Mouse (Mus musculus) embryo, embryonic 11.5 days (tissue): ENCODE results near the gene Myh14.
A peak's percentile ranks its signal among the peaks of the same experiment; 100 is the strongest.

Experiments
- DNase-seq: peaks from one replicate; pipeline ENCODE4 v3.0.0-alpha.2; 2012; ENCODE audit warnings: low read depth, low spot score

Gene Myh14

DNA sequence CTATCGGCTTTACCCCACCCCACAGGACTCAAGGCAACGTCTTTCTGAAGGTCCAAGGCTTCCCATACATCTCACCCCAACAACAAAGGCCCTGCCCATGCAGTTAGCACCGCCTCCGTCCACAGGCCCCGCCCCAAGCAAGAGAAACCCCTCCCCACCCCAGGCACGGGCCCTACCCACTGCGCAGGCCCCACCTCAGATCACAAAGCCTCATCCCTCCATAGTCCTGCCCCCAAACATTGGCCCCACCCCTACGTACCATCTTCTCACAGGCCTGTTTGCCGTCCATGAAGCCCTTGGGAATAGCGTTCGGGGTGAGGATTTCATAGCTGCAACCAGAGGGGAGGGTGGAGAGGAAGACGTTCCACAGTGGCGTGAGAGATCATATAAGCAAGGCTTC is 38.0 kb downstream of the Myh14 start:
- DNase-seq, result no peak

DNA sequence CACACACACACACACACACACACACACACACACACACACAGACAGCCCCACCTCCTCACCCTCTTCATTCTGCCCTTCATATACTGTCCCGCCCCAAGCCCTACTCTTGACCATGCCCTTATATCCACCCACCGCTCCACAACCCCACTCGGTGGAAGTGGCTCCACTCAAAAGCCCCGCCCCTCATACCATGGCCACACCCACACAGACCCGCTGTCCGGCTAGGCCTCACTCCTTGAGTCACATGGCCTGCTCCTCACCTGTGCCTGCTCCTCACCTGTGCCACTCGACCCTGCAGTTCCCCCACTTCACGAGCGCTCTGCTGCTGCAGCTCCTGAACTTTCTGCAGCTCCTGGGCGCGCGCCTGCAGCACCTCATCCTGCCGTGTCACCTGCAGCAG is 40.2 kb downstream of the Myh14 start:
- no peak for DNase-seq

- no peak for DNase-seq
These were observed 42.1 kb downstream of the Myh14 start for GRCm38 (mm10) chr7:44628402-44629034.

- no peak for DNase-seq
These were observed 43.7 kb downstream of the Myh14 start for GRCm38 (mm10) chr7:44626966-44627365.

GRCm38 (mm10) chr7:44626068-44626385 is 44.6 kb downstream of the Myh14 start:
- DNase-seq, result no peak

GRCm38 (mm10) chr7:44625241-44626067 is 45.2 kb downstream of the Myh14 start:
- DNase-seq, result no peak

DNA sequence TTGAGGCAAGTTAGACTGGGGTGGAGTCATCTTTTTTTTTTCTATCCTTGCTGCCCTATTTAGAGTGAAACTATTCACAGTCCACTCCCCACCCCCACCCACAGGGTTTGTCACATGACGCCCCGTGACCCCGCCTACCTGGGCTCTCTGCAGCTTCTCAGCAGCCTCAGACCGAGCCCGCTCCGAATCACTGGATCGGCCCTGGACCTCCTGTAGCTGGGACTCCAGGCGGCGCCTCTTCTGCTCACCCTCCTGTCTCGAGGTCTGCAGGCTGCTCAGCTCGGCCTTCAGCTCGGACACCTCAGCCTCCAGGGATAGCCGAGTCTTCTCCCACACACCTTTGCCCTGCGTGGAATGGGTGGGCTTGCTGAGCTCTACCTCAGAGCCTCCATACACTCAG is 45.8 kb downstream of the Myh14 start:
- no peak for DNase-seq

- DNase-seq, result no peak
These were observed 46.2 kb downstream of the Myh14 start for GRCm38 (mm10) chr7:44624543-44624826.

DNA sequence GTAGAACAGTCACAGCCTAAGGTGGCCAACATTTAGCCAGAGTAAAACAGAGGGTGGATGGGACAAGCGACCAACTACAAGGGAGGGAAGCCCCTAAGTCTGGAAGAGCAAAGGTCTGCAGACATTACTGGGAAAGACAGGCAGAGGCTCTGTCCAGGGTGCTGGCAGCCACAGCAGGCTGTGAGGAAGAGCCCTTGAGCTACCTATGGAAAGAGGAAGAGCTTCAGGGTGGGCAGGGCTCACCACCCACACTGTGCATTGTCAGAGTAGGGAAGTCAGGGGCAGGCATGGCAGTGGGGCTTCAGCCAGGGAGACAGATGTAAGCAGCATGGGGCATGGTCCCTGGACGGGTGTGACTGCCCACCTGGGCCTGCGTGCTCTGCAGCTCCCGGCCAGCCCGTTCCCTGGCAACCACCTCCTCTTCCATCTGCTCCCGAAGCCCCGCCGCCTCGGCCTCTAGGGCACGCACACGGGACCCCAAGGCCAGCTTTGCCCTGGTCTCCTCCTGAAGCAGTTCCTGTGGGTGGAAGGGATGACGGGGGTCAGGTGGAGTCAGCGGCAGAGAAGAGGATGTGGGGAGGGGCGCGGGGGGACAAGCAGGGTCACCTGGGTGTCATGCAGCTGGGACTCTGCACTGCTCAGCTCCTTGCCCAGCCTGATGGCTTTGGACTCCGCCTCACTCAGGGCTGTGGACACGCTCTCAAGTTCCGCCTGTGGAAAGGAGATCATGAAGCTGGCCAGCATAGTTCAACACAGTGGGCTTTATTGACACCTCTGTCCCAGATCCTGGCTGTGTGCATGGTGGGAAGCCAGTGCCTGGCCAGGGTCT is 46.7 kb downstream of the Myh14 start:
- DNase-seq, result no peak

DNA sequence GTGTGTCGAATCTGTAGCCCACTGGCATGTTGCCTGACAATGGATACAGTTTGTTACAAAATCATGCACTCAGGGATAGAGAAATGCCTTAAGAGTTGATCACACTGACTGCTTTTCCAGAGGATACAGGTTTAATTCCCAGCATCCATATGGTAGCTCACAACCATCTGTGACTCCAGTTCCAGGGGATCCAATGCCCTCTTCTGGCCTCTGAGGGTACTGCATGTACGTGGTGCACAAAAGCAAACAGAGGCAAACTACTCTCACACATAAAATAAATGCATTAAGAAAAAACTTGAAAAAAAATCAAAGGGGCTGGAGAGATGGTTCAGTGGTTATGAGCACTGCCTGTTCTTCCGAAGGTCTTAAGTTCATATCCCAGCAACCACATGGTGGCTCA is 53.6 kb downstream of the Myh14 start:
- DNase-seq, result no peak

GRCm38 (mm10) chr7:44615987-44616386 is 54.7 kb downstream of the Myh14 start:
- DNase-seq, result no peak

DNA sequence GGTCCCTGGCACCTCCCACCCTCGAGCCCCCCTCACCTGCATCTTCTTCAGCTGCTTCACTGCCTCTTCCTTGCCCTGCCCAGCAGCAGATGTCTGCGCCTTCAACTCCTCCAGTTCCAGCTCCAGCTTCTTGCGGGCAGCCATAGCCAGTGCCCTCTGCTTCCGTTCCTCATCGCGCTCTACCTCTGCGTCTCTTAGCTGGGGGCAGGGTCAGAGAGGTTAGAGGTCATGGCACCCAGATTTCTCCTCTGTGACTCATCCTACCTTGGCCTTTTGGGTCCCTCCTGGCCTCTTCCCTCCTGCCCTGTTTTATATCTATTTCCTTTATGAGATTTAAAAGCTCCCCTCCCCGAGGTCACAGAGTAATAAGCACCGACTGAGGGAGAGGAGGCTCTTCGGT is 55.3 kb downstream of the Myh14 start:
- no peak for DNase-seq

- DNase-seq, result no peak
These were observed 56.5 kb downstream of the Myh14 start for GRCm38 (mm10) chr7:44614041-44614688.

- DNase-seq, result no peak
These were observed 58.5 kb downstream of the Myh14 start for GRCm38 (mm10) chr7:44612192-44612591.

GRCm38 (mm10) chr7:44606171-44606901 is 64.3 kb downstream of the Myh14 start:
- DNase-seq, result no peak

- DNase-seq, result no peak
These were observed 65.2 kb downstream of the Myh14 start for GRCm38 (mm10) chr7:44605436-44605835.

DNA sequence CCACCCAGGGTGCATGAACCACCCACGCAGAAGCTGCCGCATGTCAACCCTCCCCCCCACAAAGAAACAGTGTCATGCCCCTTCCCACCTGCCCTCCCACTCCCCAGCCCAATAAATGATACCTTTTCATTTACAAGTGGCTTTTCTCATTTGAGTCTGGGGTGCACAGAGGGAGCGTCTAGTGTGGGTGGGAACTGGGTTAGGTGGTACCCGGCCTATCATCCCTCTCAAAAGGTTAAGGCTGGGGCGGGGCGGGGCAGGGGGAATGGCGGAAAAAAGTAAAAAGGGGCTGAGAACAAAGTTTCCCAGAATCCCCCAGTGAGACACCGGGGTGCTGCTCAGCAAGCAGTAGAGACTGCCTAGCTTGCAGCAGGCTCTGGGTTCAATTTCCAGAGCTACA is 66.0 kb downstream of the Myh14 start:
- no peak for DNase-seq

DNA sequence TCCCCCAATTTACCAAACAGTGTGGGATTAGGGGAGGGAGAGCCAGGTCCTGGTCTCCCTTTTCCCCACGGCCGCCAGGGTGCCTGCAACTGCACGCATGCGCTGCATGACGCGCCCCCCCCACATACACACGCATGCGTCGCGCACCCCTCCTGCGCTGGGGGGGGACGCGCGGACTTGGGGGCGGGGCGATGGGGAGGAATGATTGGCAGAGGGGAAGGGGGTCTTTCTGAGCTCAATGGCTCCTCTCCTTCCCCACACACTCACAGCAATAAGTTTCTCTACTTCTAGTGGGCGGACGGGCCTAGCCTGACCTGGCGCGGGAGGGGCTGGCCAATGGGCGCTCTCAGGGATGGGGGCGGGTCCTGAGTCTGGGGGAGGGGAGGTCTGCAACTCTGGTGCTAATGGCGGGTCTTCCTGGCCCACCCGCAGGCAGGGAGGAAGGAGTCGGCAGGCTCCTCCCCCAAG is 66.5 kb downstream of the Myh14 start:
- peak; percentile 58 for DNase-seq

GRCm38 (mm10) chr7:44603186-44603855 is 67.3 kb downstream of the Myh14 start:
- no peak for DNase-seq

DNA sequence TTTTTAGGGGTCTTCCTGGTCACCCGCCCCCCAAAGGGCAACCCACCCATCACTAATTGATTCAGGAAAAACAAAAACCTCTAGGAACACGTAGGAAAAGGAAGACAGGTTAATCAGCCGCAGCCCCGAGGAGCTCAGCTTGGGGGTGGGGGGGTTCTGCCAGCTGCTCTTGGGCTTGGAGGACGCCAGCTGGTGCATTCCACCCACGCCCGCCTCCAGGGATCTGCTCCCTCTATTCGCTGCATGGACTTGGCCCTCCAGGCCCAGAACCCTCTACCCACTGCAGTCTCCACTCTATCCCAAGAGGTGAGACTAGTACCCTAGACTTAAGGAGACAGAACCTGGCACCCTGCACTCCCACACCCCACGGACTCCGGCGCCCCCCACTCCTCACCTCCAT is 68.2 kb downstream of the Myh14 start:
- no peak for DNase-seq

- no peak for DNase-seq
These were observed 69.0 kb downstream of the Myh14 start for GRCm38 (mm10) chr7:44601646-44602045.
